Mouse (Mus musculus) neural tube, embryonic 11.5 days (tissue): ENCODE measurements at regions not wholly inside any gene's neighbourhood (a gene's known extent, or its start where the extent isn't known, plus 50 kb on each side); places are given as distances from the start of the nearest gene placed in this dataset.

Source experiments
- ATAC-seq: fragments of 200-750 bp; cut with Nextera tagmentation; 2 replicates; pipeline ENCODE4 v1.8.0; 2017; ENCODE audit warnings: moderate number of reproducible peaks, mild to moderate bottlenecking, moderate TSS enrichment, moderate library complexity; ENCODE audit not compliant: insufficient read depth, low FRiP score, low TSS enrichment
- DNase-seq: peaks from one replicate; pipeline ENCODE4 v3.0.0-alpha.2; 2015; ENCODE audit warnings: low spot score
- H3K27ac ChIP-seq: fragments of 300-500 bp; sonication (generic); 2 replicates; pipeline ENCODE4 v1.5.1; 2014; ENCODE audit warnings: low read depth, mild to moderate bottlenecking, low read length
- H3K27me3 ChIP-seq: fragments of 300-500 bp; sonication (generic); 2 replicates; pipeline ENCODE4 v1.6.1; 2014; ENCODE audit warnings: mild to moderate bottlenecking, low read length, mixed read lengths; ENCODE audit not compliant: control insufficient read depth, insufficient read depth
- H3K36me3 ChIP-seq: fragments of 300-500 bp; sonication (generic); 2 replicates; pipeline ENCODE4 v1.6.1; 2014; ENCODE audit warnings: mild to moderate bottlenecking, low read length, moderate library complexity, mixed read lengths; ENCODE audit not compliant: control insufficient read depth, insufficient read depth
- H3K4me1 ChIP-seq: fragments of 300-500 bp; sonication (generic); 2 replicates; pipeline ENCODE4 v1.6.1; 2014; ENCODE audit warnings: low read length, mixed read lengths; ENCODE audit not compliant: control insufficient read depth, insufficient read depth
- H3K4me2 ChIP-seq: fragments of 300-500 bp; sonication (generic); 2 replicates; pipeline ENCODE4 v1.6.1; 2014; ENCODE audit warnings: low read depth, mild to moderate bottlenecking, moderate library complexity
- H3K4me3 ChIP-seq: fragments of 300-500 bp; sonication (generic); 2 replicates; pipeline ENCODE4 v1.5.1; 2014; ENCODE audit warnings: low read depth, low read length
- H3K9ac ChIP-seq: fragments of 300-500 bp; sonication (generic); 2 replicates; pipeline ENCODE4 v1.6.1; 2014; ENCODE audit warnings: mild to moderate bottlenecking, low read length
- H3K9me3 ChIP-seq: fragments of 300-500 bp; sonication (generic); 2 replicates; pipeline ENCODE4 v1.6.1; 2016; ENCODE audit warnings: low read length; ENCODE audit not compliant: control insufficient read depth
- WGBS: fragments of 180-500 bp; shearing (Covaris S2); extraction: QIAGEN DNeasy Blood & Tissue Kit; methylation state at CpG from one replicate; pipeline ENCODE4 v1.1.7; 2014; 5-methylcytosine and 5-hydroxymethylcytosine counted together

GRCm38 (mm10) chr2:61922496-61922895 is 119.8 kb downstream of the Tbr1 start:
- H3K9me3 ChIP-seq, result no peaks in the 10 kb centered on the region
- no peak overlapping the region for H3K27ac ChIP-seq
- no peak for DNase-seq
- WGBS, result 92% methylated on average over 1 of the region's 1 CpGs
- no peak overlapping the region for H3K9ac ChIP-seq
- no peak overlapping the region for H3K4me3 ChIP-seq
- no peaks in the 10 kb centered on the region for H3K27me3 ChIP-seq
- ATAC-seq, result no peak
- H3K4me1 ChIP-seq, result no peaks in the 10 kb centered on the region
- no peaks in the 10 kb centered on the region for H3K36me3 ChIP-seq
- no peak overlapping the region for H3K4me2 ChIP-seq

- H3K4me2 ChIP-seq, result no peak overlapping the region
- H3K27ac ChIP-seq, result no peak overlapping the region
- DNase-seq (no peak), ATAC-seq (no peak)
- H3K4me1 ChIP-seq, result no peaks in the 10 kb centered on the region
- WGBS, result 87% methylated on average over 2 of the region's 2 CpGs
- no peaks in the 10 kb centered on the region for H3K27me3 ChIP-seq
- no peaks in the 10 kb centered on the region for H3K36me3 ChIP-seq
- no peak overlapping the region for H3K4me3 ChIP-seq
- H3K9me3 ChIP-seq, result no peaks in the 10 kb centered on the region
- no peak overlapping the region for H3K9ac ChIP-seq
These were observed 108.0 kb upstream of the Slc4a10 start for GRCm38 (mm10) chr2:61938296-61938695.

GRCm38 (mm10) chr2:61965916-61966315 is 80.3 kb upstream of the Slc4a10 start:
- H3K27me3 ChIP-seq, result no peaks in the 10 kb centered on the region
- H3K4me3 ChIP-seq, result no peak overlapping the region
- DNase-seq (no peak), ATAC-seq (no peak)
- H3K9ac ChIP-seq, result no peak overlapping the region
- H3K9me3 ChIP-seq, result no peaks in the 10 kb centered on the region
- no peaks in the 10 kb centered on the region for H3K4me1 ChIP-seq
- no peak overlapping the region for H3K4me2 ChIP-seq
- no peak overlapping the region for H3K27ac ChIP-seq
- WGBS, result 97% methylated on average over 2 of the region's 2 CpGs
- H3K36me3 ChIP-seq, result no peaks in the 10 kb centered on the region

GRCm38 (mm10) chr2:61967724-61968123 is 78.5 kb upstream of the Slc4a10 start:
- WGBS, result 32% methylated on average over 2 of the region's 2 CpGs
- no peak overlapping the region for H3K9ac ChIP-seq
- H3K4me3 ChIP-seq, result no peak overlapping the region
- H3K36me3 ChIP-seq, result no peaks in the 10 kb centered on the region
- H3K27me3 ChIP-seq, result no peaks in the 10 kb centered on the region
- peak; percentile 11 for DNase-seq
- ATAC-seq, result no peak; the same call in 1 of the 2 replicates
- H3K4me1 ChIP-seq, result no peaks in the 10 kb centered on the region
- H3K9me3 ChIP-seq, result no peaks in the 10 kb centered on the region
- no peak overlapping the region for H3K4me2 ChIP-seq
- no peak overlapping the region for H3K27ac ChIP-seq

- no peak overlapping the region for H3K9ac ChIP-seq
- no peak overlapping the region for H3K4me2 ChIP-seq
- no peaks in the 10 kb centered on the region for H3K4me1 ChIP-seq
- DNase-seq (no peak), ATAC-seq (no peak)
- WGBS, result 57% methylated on average over 2 of the region's 2 CpGs
- no peak overlapping the region for H3K27ac ChIP-seq
- no peaks in the 10 kb centered on the region for H3K36me3 ChIP-seq
- no peaks in the 10 kb centered on the region for H3K9me3 ChIP-seq
- H3K27me3 ChIP-seq, result no peaks in the 10 kb centered on the region
- no peak overlapping the region for H3K4me3 ChIP-seq
These were observed 76.2 kb upstream of the Slc4a10 start for GRCm38 (mm10) chr2:61970029-61970428.

GRCm38 (mm10) chr2:61984771-61985170 is 61.5 kb upstream of the Slc4a10 start:
- H3K36me3 ChIP-seq, result no peaks in the 10 kb centered on the region
- no peak overlapping the region for H3K4me2 ChIP-seq
- DNase-seq (no peak), ATAC-seq (no peak)
- H3K27me3 ChIP-seq, result no peaks in the 10 kb centered on the region
- H3K4me1 ChIP-seq, result no peaks in the 10 kb centered on the region
- no peak overlapping the region for H3K9ac ChIP-seq
- H3K27ac ChIP-seq, result no peak overlapping the region
- 81% methylated on average over 3 of the region's 3 CpGs for WGBS
- no peak overlapping the region for H3K4me3 ChIP-seq
- H3K9me3 ChIP-seq, result no peaks in the 10 kb centered on the region

- DNase-seq (no peak), ATAC-seq (no peak)
- no peak overlapping the region for H3K27ac ChIP-seq
- 58% methylated on average over 5 of the region's 5 CpGs for WGBS
- H3K4me1 ChIP-seq, result no peaks in the 10 kb centered on the region
- no peaks in the 10 kb centered on the region for H3K27me3 ChIP-seq
- H3K4me2 ChIP-seq, result no peak overlapping the region
- H3K9me3 ChIP-seq, result no peaks in the 10 kb centered on the region
- no peak overlapping the region for H3K4me3 ChIP-seq
- H3K9ac ChIP-seq, result no peak overlapping the region
- H3K36me3 ChIP-seq, result no peaks in the 10 kb centered on the region
These were observed 59.2 kb upstream of the Slc4a10 start for GRCm38 (mm10) chr2:61986967-61987550.
